Mouse (Mus musculus) cerebral cortex, adult 2 months (tissue): ENCODE data around the gene Tgm5.

Experiments
- WGBS: fragments of 180-500 bp; shearing (Covaris S2); methylation state at CpG from one replicate; pipeline ENCODE4 v1.1.7; 2018; 5-methylcytosine and 5-hydroxymethylcytosine counted together

The Tgm5 gene

DNA sequence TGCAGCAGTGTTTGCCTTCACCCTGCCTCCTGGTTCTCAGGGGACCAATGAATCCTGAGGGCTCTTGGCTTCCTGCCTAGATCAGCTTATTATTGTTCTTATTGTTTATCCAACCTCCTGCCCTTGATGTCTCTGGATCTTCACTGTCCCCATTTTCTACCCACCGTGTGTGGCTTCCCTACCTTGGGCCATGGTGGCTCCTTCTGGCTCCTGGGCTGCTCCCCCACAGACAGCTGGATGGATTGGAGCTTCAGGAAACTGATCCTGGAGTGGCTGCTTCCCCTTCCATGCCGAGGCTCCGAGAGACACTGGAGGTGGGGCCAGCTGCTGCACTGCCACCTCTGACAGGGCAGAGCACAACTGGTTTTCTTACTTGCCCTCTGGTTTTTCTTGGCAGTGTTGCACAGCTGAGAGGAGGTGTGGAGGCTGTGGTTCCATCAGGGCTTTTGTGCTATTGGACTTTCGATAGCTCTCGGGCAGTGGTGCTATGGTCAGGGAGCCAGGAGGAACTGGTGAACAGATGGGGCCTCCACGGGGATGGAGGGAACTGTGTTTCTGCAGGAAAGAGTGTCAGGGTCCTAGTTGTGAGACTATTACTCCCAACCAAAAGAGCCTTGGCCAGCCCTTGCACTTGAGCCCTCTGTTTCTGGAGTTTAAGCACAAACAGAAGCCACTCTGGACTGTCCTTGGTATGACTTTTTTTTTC lies at the start of gene Tgm5:
Tgm5 (minus strand) TSS at position 362 of the 706 bp plus-strand sequence.
- WGBS: 50% methylated on average over 6 of the region's 6 CpGs

GRCm38 (mm10) chr2:121132822-121133221 lies 47.2 kb upstream of the Tgm5 start:
- WGBS: 75% methylated on average over 1 of the region's 1 CpGs

DNA sequence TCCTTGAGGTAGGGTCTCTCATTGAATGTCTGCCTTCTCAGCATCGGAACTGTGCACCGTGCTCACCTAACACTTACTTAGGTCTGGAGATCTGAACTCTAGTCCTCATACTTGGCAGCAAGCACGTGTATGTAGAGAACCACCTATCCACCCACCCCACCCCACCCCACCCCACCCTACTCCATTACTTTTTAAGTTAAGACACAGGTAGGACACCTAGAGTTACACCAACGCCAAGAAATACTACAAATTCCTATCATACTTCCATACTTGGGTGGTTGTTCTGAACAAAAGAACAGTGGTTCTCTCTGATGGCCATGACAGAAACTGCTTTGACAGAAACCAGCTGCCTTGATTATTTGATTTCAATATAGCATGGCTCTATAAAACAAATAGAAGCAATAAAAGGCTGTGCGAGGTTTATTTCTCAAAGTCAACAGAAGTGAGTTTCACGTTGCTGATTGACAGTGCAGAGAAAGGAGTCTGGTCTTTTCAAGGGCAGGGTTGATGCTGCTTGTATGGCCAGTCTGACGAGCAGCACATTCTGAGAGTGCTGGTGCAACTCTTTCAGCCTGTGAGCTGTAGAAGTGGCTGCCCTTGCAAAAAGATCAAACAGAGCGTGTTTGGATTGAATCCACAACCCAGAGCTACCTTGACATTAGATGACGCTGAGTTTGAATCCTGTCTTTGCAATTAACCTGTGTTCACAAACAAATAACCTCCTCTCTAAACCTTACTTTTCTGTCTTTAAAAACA lies 43.4 kb upstream of the Tgm5 start:
- WGBS: 80% methylated on average over 9 of the region's 9 CpGs

DNA sequence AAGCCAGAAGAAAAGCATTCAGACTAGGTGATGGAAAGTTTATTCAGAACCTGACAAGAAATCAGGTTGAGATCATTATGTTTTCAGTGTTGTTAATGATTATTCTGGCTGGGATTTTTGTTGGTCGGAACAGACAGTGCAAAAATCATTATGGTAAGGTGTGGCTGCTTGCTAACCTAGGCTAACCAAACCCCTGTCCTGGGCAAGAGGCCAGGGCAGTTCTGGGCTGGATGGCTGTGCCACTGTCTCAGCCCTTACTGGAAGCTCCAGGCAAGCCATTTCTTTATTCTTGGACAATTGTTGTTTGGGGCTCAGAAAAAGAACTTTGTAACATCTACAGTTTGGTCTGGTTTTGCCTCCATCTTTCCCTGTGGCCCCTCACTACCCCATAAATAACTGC lies 41.9 kb upstream of the Tgm5 start:
- 79% methylated on average over 1 of the region's 1 CpGs for WGBS

- WGBS: 96% methylated on average over 5 of the region's 5 CpGs
Measured at GRCm38 (mm10) chr2:121126302-121126701, 40.7 kb upstream of the Tgm5 start.

DNA sequence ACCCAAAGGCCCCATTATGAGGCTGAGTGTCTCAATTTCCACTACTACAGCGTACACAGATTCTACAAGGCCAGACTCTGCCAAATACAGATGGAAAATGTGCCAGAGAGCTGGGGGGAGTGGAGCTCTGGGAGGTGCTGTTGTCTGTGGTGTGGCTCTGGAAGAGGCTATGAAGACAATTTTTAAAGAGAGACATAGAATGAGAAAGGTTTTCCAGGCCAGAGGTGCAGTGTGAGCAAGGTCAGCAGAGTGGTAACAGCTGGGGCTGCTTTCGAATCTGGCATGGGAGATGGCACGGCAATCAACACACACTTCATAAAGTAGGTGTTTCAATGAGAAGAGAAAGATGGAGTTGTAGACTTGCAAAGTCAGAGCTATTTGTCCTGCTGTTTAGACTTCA lies 33.6 kb upstream of the Tgm5 start:
- 84% methylated on average over 3 of the region's 3 CpGs for WGBS

DNA sequence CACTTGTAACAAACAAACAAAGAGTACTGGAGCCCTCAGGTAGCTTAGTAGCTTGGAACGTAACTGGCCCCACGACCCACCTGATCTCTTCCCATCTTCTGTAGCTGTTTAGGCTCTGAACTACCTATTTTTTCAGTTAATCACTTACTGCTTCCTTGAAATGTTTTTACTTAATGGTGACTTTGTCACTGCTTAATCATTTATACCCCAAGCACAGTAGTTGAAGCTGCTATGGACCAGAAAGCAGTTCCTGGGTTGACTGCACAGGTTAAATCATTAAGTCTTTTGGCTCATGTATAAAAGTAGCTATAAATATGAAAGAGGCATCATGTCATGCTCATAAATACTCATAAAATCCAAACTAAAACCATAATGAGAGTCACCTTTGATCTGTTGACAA lies 29.8 kb upstream of the Tgm5 start:
- 95% methylated on average over 2 of the region's 2 CpGs for WGBS

DNA sequence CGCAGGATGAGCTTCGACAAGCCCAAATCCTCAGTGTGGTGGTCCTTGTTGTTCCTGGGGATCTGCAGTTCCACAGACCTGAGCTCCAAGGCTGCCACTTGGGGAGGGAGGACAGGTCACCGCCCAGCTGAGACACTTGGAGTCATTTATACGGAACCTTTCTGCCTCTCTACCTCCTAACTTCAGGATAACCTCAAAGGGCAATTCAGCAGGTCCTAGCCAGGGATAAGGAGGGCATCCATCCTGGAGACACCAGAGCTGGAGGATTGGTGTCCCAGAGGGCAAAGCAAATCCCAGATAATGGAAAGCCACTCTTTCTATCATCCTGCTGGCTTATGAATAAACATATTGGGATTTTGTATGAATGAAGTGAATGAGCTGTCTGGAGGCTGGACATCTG lies 24.1 kb upstream of the Tgm5 start, which contains the start of gene Tgm7:
Tgm7 (minus strand) TSS at position 101 of the 400 bp plus-strand sequence.
- 92% methylated on average over 4 of the region's 4 CpGs for WGBS

DNA sequence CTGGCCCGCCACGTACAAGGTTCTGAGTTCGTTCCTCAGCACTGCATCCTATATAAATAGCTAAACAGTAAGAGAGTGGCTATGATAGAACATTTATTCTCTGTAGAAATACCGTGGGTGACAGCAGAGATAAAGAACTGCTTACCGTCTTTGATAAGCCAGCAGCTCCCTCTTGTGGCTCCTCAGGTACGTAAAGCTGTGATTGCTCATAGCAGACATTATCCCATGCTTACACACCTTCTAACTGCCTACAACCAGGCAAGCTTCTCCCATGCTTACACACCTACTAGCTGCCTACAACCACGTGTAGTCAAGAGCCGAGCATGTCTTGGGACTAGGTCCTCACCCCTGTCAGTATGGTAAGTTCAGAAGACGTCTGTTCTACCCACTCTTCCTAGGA lies 16.4 kb upstream of the Tgm5 start:
- WGBS: 13% methylated on average over 9 of the region's 9 CpGs

GRCm38 (mm10) chr2:121089751-121090150 lies 4.1 kb upstream of the Tgm5 start:
- WGBS: 69% methylated on average over 4 of the region's 4 CpGs

- 95% methylated on average over 3 of the region's 3 CpGs for WGBS
Measured at GRCm38 (mm10) chr2:121088507-121088906, 2.9 kb upstream of the Tgm5 start.

- 88% methylated on average over 1 of the region's 1 CpGs for WGBS
Measured at GRCm38 (mm10) chr2:121082626-121083025, 3.0 kb downstream of the Tgm5 start.

GRCm38 (mm10) chr2:121074747-121075146 lies 10.9 kb downstream of the Tgm5 start:
- 84% methylated on average over 7 of the region's 7 CpGs for WGBS

GRCm38 (mm10) chr2:121071871-121072270 lies 13.8 kb downstream of the Tgm5 start:
- 88% methylated on average over 6 of the region's 6 CpGs for WGBS

GRCm38 (mm10) chr2:121069506-121069905 lies 16.1 kb downstream of the Tgm5 start:
- 90% methylated on average over 6 of the region's 6 CpGs for WGBS

DNA sequence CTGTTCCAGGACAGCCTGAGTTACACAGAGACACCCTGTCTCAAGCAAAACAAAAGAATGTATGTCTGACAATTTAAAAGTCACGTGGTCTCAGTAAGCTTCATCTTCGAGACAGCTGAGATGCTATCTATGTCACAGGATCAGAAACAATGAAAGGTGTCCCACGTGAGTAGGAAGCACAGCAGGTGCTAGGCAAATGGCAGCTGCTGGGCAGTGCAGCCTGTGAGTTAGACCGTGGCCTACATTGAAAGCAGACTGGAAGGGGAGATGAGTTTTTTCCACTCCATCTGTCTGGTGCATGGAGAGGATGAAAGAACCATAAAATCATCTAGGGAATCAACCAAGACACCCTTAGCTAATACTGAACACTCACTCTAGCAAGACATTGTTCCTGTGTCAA lies 18.5 kb downstream of the Tgm5 start:
- WGBS: 59% methylated on average over 4 of the region's 4 CpGs

GRCm38 (mm10) chr2:121061315-121061714 lies 24.3 kb downstream of the Tgm5 start:
- 84% methylated on average over 2 of the region's 2 CpGs for WGBS

DNA sequence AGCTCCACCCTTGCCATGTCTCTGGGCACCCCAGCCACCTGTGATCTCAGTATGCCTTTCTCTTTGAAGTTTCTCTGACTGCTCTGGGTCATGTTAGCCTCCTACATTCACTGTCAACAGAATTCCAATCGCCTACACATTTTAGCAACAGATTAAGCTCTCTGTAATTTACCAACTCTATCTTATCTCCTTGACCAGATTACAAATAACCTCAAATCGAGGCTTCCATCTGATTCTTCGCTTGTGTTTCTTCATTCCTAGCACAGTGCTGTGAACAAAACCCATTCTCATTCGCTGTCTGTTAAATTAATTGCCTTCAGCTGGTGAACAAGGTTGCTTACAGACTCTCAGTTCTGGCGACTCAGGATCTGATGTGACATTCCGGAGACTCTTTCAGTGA lies 27.6 kb downstream of the Tgm5 start:
- WGBS: 77% methylated on average over 6 of the region's 6 CpGs

GRCm38 (mm10) chr2:121055915-121056314 lies 29.7 kb downstream of the Tgm5 start:
- 90% methylated on average over 6 of the region's 6 CpGs for WGBS

DNA sequence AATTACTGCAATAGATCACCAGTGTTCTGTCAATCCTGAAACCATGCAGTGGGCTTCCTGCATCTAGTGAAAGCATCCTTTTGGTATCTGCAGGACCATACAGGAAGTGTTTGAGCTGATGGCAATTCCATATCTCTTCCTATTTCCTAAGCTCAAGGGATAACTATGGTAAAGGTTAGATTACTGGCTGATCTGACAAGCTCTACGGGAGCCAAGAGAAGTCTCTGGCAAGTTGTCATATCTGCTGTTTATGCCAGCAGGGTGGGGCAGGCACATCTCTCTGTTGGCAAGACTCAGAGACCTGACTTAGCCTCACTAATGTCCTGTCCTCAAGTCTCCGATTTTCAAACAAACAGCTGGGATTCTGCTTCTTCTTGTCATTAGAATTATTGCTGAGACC lies 31.6 kb downstream of the Tgm5 start:
- 57% methylated on average over 2 of the region's 2 CpGs for WGBS

DNA sequence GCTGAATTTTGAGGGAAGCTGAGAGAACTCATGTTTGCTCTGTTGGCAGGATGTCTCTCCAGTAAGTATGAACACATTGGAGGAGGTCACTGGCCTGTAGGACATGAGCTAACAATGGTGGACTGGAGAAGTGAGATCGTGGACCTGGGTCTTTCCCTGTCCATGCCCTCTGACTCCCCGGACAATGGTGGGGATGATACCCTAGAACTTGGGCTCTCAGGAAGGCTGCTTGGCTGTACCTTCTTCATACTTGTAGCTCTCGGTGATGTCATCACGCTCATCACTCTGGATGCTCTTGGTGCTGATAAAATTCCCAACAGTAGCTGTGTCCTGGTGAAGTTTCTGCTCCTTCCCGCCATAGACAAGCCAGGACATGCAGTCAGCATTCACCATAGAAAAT lies 33.5 kb downstream of the Tgm5 start:
- WGBS: 88% methylated on average over 5 of the region's 5 CpGs

DNA sequence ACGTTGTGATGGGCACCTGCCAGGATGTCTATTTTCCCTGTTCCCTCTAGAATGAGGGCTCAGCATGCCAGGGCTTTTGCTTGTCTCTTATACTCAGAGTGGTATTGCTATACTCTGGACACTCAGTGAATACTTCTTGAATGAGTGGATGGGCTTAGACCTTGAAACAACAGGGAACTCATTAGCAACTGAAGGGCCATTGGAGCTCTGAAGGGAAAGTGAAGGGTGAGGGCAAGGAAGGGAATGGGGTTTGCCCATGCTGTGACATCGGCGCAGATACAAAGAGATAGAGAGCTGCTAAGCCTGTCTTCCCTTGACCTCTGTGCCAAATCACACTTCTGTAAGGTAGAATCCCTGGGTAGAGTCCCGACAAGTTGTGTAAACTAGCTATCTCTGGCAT lies 40.0 kb downstream of the Tgm5 start:
- WGBS: 82% methylated on average over 4 of the region's 4 CpGs

DNA sequence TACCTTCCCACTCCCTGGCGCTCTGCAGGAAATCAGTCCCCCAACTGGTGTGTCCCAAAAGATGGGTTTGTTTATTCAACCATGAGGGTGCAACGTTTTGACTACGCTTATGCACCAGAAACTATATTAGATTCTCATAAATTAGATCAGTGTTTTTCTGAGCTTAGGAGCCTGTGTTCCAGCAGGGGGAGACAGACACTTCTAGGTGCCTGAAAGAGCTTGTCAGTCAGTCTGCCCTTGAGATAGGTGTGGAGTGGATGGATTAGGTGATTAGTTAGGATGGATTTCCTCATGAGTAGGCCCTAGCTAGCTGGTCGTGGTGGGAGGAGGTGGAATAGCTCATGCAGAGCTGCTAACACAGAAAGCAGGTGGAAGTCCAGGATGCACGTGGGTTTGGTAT lies 44.5 kb downstream of the Tgm5 start:
- 37% methylated on average over 5 of the region's 5 CpGs for WGBS
